Mouse (Mus musculus): Measurements from ENCODE around the gene Eif4ebp2. TPM values are rescaled to one million over a fixed set of nuclear protein-coding genes. Genes with fewer than 3 reads are reported as not detected.
"Not testable (repeated sequence)": the region's sequence is repeated elsewhere in the genome, so short reads cannot be mapped to it uniquely, and the experiment has no call there.

Eif4ebp2 gene
- polyA plus RNA-seq, 1 experiment from 2014 or later, result 41.5 TPM

DNA sequence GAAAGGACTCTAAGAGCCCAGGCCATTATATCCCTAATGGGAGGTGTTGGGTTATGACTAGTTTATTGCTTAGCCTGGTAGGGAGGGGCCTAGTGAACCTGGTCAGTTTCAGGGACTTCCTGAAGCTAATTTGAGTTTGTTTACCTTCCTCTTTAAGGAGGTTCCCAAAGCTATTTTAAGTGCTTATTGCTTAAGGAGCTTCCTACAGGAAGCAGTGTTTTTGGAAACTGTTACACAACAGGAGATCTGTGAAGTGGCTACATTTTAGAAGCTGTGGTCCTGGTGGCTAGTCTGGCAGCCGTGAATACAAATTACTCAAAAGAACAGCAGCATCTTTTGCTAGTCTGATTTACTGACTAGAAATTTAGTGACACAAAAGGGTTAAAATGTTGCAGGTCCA is 21.9 kb upstream of the Eif4ebp2 start:
- Histone ChIP-seq H3K4me2 (ENCODE audit: low read depth, low read length, severe bottlenecking) (peak overlapping the region; percentile 95; the same call in 1 of the 2 replicates), H3K27ac (ENCODE audit: low read depth, low read length) (no peak overlapping the region), H3K4me3 (ENCODE audit: low read depth, low read length) (no peak overlapping the region), H3K4me1 (replicated peaks; ENCODE audit: control insufficient read depth, insufficient read depth, low read length) (peaks cover 6% of the 10 kb centered on the region; the same call in 1 of the 2 replicates), H3K36me3 (ENCODE audit: control insufficient read depth, insufficient read depth, low read length) (no peaks in the 10 kb centered on the region), H3K9me3 (ENCODE audit: control insufficient read depth, low read length) (no peaks in the 10 kb centered on the region), H3K9ac (ENCODE audit: low read length) (peak overlapping the region; percentile 64; the same call in 1 of the 2 replicates), H3K27me3 (ENCODE audit: control insufficient read depth, insufficient read depth, low read length) (no peaks in the 10 kb centered on the region)
- ATAC-seq (replicated peaks; ENCODE audit: low FRiP score) (no peak), DNase-seq (ENCODE audit: low spot score) (no peak)
- 82% methylated on average over 1 of the region's 1 CpGs for WGBS

GRCm38 (mm10) chr10:61473640-61474039 is 21.2 kb upstream of the Eif4ebp2 start:
- Histone ChIP-seq H3K9me3 (ENCODE audit: control insufficient read depth, low read length) (no peaks in the 10 kb centered on the region), H3K4me3 (ENCODE audit: low read depth, low read length) (no peak overlapping the region), H3K9ac (ENCODE audit: low read length) (no peak overlapping the region), H3K4me1 (replicated peaks; ENCODE audit: control insufficient read depth, insufficient read depth, low read length) (peaks cover 6% of the 10 kb centered on the region; the same call in 1 of the 2 replicates), H3K27ac (ENCODE audit: low read depth, low read length) (no peak overlapping the region), H3K27me3 (ENCODE audit: control insufficient read depth, insufficient read depth, low read length) (no peaks in the 10 kb centered on the region), H3K36me3 (ENCODE audit: control insufficient read depth, insufficient read depth, low read length) (no peaks in the 10 kb centered on the region), H3K4me2 (ENCODE audit: low read depth, low read length, severe bottlenecking) (no peak overlapping the region)
- ATAC-seq (replicated peaks; ENCODE audit: low FRiP score) (no peak), DNase-seq (ENCODE audit: low spot score) (no peak)
- 64% methylated on average over 3 of the region's 3 CpGs for WGBS

DNA sequence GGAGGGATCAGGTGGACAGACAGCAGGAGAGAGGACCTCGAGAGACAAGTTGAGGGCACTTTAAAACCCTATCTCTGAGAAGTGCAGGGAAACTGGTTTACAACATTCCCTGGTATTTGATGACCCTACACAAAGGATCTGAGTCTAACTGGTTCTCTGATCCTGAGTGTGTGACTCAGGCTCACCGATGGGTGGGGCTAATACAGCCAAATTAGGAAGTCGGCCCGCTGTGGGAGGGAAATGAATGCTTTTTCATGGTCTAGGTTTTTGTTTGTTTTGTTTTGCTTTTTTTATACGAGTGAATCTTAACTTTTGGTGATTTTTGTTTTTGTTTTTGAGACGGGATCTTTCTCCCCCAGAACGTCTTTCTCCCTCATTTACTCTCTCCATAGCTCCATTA is 16.4 kb upstream of the Eif4ebp2 start:
- Histone ChIP-seq H3K27ac (ENCODE audit: low read depth, low read length) (no peak overlapping the region), H3K9ac (ENCODE audit: low read length) (no peak overlapping the region), H3K4me2 (ENCODE audit: low read depth, low read length, severe bottlenecking) (no peak overlapping the region), H3K36me3 (ENCODE audit: control insufficient read depth, insufficient read depth, low read length) (no peaks in the 10 kb centered on the region), H3K27me3 (ENCODE audit: control insufficient read depth, insufficient read depth, low read length) (no peaks in the 10 kb centered on the region), H3K4me1 (replicated peaks; ENCODE audit: control insufficient read depth, insufficient read depth, low read length) (no peaks in the 10 kb centered on the region), H3K4me3 (ENCODE audit: low read depth, low read length) (no peak overlapping the region), H3K9me3 (ENCODE audit: control insufficient read depth, low read length) (no peaks in the 10 kb centered on the region)
- DNase-seq (ENCODE audit: low spot score) (no peak), ATAC-seq (replicated peaks; ENCODE audit: low FRiP score) (no peak)
- WGBS, result 71% methylated on average over 7 of the region's 7 CpGs

GRCm38 (mm10) chr10:61466873-61467272 is 14.4 kb upstream of the Eif4ebp2 start:
- no peak for DNase-seq (ENCODE audit: low spot score)
- Histone ChIP-seq H3K27ac (ENCODE audit: low read depth, low read length) (no peak overlapping the region), H3K4me2 (ENCODE audit: low read depth, low read length, severe bottlenecking) (no peak overlapping the region), H3K27me3 (ENCODE audit: control insufficient read depth, insufficient read depth, low read length) (no peaks in the 10 kb centered on the region), H3K9ac (ENCODE audit: low read length) (no peak overlapping the region), H3K36me3 (ENCODE audit: control insufficient read depth, insufficient read depth, low read length) (no peaks in the 10 kb centered on the region), H3K4me3 (ENCODE audit: low read depth, low read length) (no peak overlapping the region), H3K4me1 (replicated peaks; ENCODE audit: control insufficient read depth, insufficient read depth, low read length) (no peaks in the 10 kb centered on the region), H3K9me3 (ENCODE audit: control insufficient read depth, low read length) (no peaks in the 10 kb centered on the region)
- 29% methylated on average over 5 of the region's 5 CpGs for WGBS
- ATAC-seq (replicated peaks; ENCODE audit: low FRiP score), result peak; percentile 27; the same call in 1 of the 2 replicates

GRCm38 (mm10) chr10:61466242-61466641 is 13.8 kb upstream of the Eif4ebp2 start:
- H3K4me3 ChIP-seq (ENCODE audit: low read depth, low read length), result no peak overlapping the region
- H3K4me1 ChIP-seq (replicated peaks; ENCODE audit: control insufficient read depth, insufficient read depth, low read length), result no peaks in the 10 kb centered on the region
- H3K27me3 ChIP-seq (ENCODE audit: control insufficient read depth, insufficient read depth, low read length), result no peaks in the 10 kb centered on the region
- DNase-seq (ENCODE audit: low spot score) (no peak), ATAC-seq (replicated peaks; ENCODE audit: low FRiP score) (no peak)
- no peaks in the 10 kb centered on the region for H3K36me3 ChIP-seq (ENCODE audit: control insufficient read depth, insufficient read depth, low read length)
- no peak overlapping the region for H3K9ac ChIP-seq (ENCODE audit: low read length)
- H3K27ac ChIP-seq (ENCODE audit: low read depth, low read length), result no peak overlapping the region
- H3K9me3 ChIP-seq (ENCODE audit: control insufficient read depth, low read length), result no peaks in the 10 kb centered on the region
- no peak overlapping the region for H3K4me2 ChIP-seq (ENCODE audit: low read depth, low read length, severe bottlenecking)
- WGBS, result 70% methylated on average over 8 of the region's 8 CpGs

DNA sequence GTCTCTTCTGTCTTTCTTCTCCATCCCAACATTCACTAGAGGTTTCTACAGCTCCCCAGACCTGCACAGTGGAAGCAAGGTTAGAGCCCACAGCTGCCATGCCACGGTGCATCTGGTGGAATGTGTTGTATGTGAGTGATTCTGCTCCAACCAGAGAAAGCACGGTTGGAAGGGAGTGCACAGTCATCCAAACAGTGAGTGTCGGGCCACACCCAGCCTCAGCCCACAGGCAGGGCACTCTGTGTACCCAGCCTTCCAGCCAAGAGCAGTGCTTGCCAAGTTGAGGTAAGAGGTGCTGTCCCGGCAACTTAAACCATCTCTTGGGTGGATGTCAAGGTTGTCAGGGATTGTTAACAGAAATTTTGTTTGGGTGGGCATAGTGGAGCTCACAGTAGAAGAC is 12.5 kb upstream of the Eif4ebp2 start:
- Histone ChIP-seq H3K36me3 (ENCODE audit: control insufficient read depth, insufficient read depth, low read length) (no peaks in the 10 kb centered on the region), H3K4me1 (replicated peaks; ENCODE audit: control insufficient read depth, insufficient read depth, low read length) (no peaks in the 10 kb centered on the region), H3K27ac (ENCODE audit: low read depth, low read length) (no peak overlapping the region), H3K27me3 (ENCODE audit: control insufficient read depth, insufficient read depth, low read length) (no peaks in the 10 kb centered on the region), H3K9ac (ENCODE audit: low read length) (no peak overlapping the region), H3K4me3 (ENCODE audit: low read depth, low read length) (no peak overlapping the region), H3K4me2 (ENCODE audit: low read depth, low read length, severe bottlenecking) (no peak overlapping the region), H3K9me3 (ENCODE audit: control insufficient read depth, low read length) (no peaks in the 10 kb centered on the region)
- ATAC-seq (replicated peaks; ENCODE audit: low FRiP score) (no peak), DNase-seq (ENCODE audit: low spot score) (no peak)
- 80% methylated on average over 4 of the region's 4 CpGs for WGBS

- no peak for ATAC-seq (replicated peaks; ENCODE audit: low FRiP score)
- Histone ChIP-seq H3K36me3 (ENCODE audit: control insufficient read depth, insufficient read depth, low read length) (no peaks in the 10 kb centered on the region), H3K4me2 (ENCODE audit: low read depth, low read length, severe bottlenecking) (no peak overlapping the region), H3K27ac (ENCODE audit: low read depth, low read length) (no peak overlapping the region), H3K9me3 (ENCODE audit: control insufficient read depth, low read length) (no peaks in the 10 kb centered on the region), H3K4me1 (replicated peaks; ENCODE audit: control insufficient read depth, insufficient read depth, low read length) (no peaks in the 10 kb centered on the region), H3K9ac (ENCODE audit: low read length) (no peak overlapping the region), H3K27me3 (ENCODE audit: control insufficient read depth, insufficient read depth, low read length) (no peaks in the 10 kb centered on the region), H3K4me3 (ENCODE audit: low read depth, low read length) (no peak overlapping the region)
- WGBS, result 69% methylated on average over 3 of the region's 3 CpGs
- DNase-seq (ENCODE audit: low spot score), result no peak
Measured at GRCm38 (mm10) chr10:61457182-61457581, 4.7 kb upstream of the Eif4ebp2 start.

DNA sequence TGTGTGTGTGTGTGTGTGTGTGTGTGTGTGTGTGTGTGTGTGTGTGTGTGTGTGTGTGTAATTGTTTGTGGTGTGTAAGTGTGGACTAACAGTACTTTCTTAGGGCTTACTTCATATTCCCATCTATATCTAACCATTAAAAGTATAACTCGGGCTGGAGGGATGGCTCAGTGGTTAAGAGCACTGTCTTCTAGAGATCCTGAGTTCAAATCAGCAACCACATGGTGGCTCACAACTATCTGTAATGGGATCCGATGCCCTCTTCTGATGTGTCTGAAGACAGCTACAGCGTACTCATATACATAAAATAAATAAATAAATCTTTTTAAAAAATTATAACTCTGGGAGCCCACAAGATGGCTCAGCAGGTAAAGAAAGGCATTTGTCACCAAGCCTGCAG is 710 bp upstream of the Eif4ebp2 start:
- not testable (repeated sequence) for H3K36me3 ChIP-seq (ENCODE audit: control insufficient read depth, insufficient read depth, low read length); H3K4me3 ChIP-seq (ENCODE audit: low read depth, low read length); H3K9ac ChIP-seq (ENCODE audit: low read length); H3K4me1 ChIP-seq (replicated peaks; ENCODE audit: control insufficient read depth, insufficient read depth, low read length); H3K4me2 ChIP-seq (ENCODE audit: low read depth, low read length, severe bottlenecking); H3K27me3 ChIP-seq (ENCODE audit: control insufficient read depth, insufficient read depth, low read length); H3K9me3 ChIP-seq (ENCODE audit: control insufficient read depth, low read length); DNase-seq (ENCODE audit: low spot score); H3K27ac ChIP-seq (ENCODE audit: low read depth, low read length)
- WGBS, result 89% methylated on average over 3 of the region's 3 CpGs
- ATAC-seq (replicated peaks; ENCODE audit: low FRiP score), result 0 out of 2 replicates have a peak, but pooled peaks have one; percentile 24

- H3K9me3 ChIP-seq (ENCODE audit: control insufficient read depth, low read length), result no peaks in the 10 kb centered on the region
- under 1% methylated on average over 61 of the region's 62 CpGs for WGBS
- H3K36me3 ChIP-seq (ENCODE audit: control insufficient read depth, insufficient read depth, low read length), result no peaks in the 10 kb centered on the region
- H3K4me1 ChIP-seq (replicated peaks; ENCODE audit: control insufficient read depth, insufficient read depth, low read length), result peaks cover 5% of the 10 kb centered on the region; the same call in 1 of the 2 replicates
- H3K9ac ChIP-seq (ENCODE audit: low read length), result peak overlapping the region; percentile 85
- peak; percentile 81 for DNase-seq (ENCODE audit: low spot score)
- peak overlapping the region; percentile 53; the same call in 1 of the 2 replicates for H3K27ac ChIP-seq (ENCODE audit: low read depth, low read length)
- peak overlapping the region; percentile 83 for H3K4me3 ChIP-seq (ENCODE audit: low read depth, low read length)
- ATAC-seq (replicated peaks; ENCODE audit: low FRiP score), result peak; percentile 75
- H3K4me2 ChIP-seq (ENCODE audit: low read depth, low read length, severe bottlenecking), result peak overlapping the region; percentile 96
- H3K27me3 ChIP-seq (ENCODE audit: control insufficient read depth, insufficient read depth, low read length), result no peaks in the 10 kb centered on the region
Measured at GRCm38 (mm10) chr10:61451931-61452617, 387 bp downstream of the Eif4ebp2 start.

Measured in forebrain, embryonic 11.5 days (tissue).